Mouse (Mus musculus) megakaryocyte-erythroid progenitor cell, adult 5-6 weeks (primary cell): Measurements from ENCODE around the gene Htr2b. TPM values are rescaled to one million over a fixed set of nuclear protein-coding genes. Genes with fewer than 3 reads are reported as not detected.
A peak's percentile ranks its signal among the peaks of the same experiment; 100 is the strongest.

ENCODE experiments used
- ATAC-seq: replicated peaks from 2 replicates; pipeline ENCODE4 v1.8.0; 2016; ENCODE audit warnings: mild to moderate bottlenecking, inconsistent platforms; ENCODE audit not compliant: severe bottlenecking, poor library complexity, low FRiP score, low TSS enrichment
- total RNA-seq, 2 experiments: library from RNA; stranded (forward) in 1 of 2; stranded (reverse) in 1 of 2; fragments of 200-1000, 215-1000 nt in 1 of 2; fragments of >200 nt in 1 of 2; fragmentation: Nextera tagmentation in 1 of 2; gene quantifications; 2 replicates each; pipeline ENCODE4 v1.2.3; 2014 to 2017

Htr2b gene
- total RNA-seq, 2 experiments from 2014 or later = not detected

DNA sequence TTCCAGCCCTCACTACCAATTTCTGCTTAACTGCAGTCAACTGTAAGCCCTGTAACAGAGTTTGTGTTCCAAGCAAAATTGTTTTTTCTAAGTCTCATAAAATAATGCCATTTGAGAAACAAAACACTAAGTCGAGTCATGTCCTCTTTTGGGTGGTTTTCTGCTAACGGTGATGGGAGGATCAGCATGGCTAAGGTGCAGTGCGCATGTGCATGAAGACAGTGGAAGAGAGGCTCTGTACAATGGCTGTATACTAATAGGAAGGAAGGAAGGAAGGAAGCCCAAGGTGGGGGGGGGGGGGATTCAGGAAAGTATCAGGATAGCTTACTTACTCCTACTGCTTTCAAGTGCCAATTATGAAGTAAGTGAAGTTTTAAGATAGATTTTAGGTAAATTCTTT, 2.4 kb upstream of the Htr2b start:
- ATAC-seq = no peak

GRCm38 (mm10) chr1:86105054-86105453, 6.7 kb downstream of the Htr2b start:
- no peak for ATAC-seq

DNA sequence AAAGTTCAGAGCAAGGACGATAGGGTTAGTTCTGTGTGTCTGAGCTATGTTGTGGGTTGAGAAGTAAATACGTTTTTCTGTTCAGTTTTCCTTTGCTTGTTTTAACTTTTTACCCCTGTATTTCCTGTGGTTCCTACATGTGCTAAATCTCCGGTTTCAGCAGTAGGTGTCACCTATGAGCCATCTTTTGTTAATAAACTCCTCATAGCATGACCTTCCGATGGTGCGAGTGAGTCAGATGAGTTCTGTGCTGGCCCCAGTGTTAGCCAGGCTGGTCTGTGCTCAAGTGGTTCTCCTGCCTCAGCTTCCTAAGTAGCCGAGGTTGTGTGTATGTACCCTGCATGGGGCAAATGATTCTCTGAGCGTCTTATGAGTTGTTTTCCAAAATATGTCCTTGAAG, 17.4 kb downstream of the Htr2b start:
- ATAC-seq = no peak

GRCm38 (mm10) chr1:86076565-86076964, 35.2 kb downstream of the Htr2b start:
- ATAC-seq = no peak

DNA sequence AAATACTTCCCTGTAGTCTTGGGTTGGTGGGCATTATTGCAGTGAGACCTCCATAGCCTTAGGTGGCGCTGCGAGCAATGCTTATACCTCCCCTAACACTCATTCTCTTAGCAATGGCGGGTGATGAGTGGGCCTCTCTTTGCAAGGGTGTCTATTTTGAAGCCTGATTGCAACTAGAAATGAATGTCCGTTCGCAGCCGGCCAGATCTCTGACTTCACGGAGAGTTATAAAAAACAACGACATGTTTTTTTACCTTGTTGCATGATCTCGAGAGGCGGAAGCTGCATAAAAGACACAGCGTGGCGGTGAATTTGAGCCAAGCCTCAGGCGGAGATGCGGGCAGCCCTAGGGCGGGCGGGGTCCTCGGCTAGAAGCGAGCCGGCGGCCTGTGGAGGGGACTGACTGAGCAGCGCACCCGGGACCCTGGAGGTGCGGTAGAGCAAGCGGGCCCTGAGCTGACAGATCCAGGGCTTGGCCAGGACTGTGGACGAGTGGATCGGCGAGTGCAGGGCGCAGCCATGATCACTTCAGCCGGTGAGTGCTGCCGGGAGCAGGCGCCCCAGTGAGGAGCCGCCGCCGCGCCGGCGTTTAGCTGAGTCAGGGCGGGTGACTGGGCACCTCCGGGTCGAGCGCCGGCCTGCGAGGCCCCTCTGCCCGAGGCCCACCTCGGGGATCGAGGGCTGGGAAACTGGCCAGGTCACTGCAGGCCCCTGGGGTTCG, 47.3 kb downstream of the Htr2b start, which contains the start of gene Psmd1:
Psmd1 (plus strand) TSS at position 117 of the 721 bp plus-strand sequence.
- peak; percentile 78 for ATAC-seq

GRCm38 (mm10) chr1:86062523-86062922, 49.2 kb downstream of the Htr2b start:
- ATAC-seq = no peak

DNA sequence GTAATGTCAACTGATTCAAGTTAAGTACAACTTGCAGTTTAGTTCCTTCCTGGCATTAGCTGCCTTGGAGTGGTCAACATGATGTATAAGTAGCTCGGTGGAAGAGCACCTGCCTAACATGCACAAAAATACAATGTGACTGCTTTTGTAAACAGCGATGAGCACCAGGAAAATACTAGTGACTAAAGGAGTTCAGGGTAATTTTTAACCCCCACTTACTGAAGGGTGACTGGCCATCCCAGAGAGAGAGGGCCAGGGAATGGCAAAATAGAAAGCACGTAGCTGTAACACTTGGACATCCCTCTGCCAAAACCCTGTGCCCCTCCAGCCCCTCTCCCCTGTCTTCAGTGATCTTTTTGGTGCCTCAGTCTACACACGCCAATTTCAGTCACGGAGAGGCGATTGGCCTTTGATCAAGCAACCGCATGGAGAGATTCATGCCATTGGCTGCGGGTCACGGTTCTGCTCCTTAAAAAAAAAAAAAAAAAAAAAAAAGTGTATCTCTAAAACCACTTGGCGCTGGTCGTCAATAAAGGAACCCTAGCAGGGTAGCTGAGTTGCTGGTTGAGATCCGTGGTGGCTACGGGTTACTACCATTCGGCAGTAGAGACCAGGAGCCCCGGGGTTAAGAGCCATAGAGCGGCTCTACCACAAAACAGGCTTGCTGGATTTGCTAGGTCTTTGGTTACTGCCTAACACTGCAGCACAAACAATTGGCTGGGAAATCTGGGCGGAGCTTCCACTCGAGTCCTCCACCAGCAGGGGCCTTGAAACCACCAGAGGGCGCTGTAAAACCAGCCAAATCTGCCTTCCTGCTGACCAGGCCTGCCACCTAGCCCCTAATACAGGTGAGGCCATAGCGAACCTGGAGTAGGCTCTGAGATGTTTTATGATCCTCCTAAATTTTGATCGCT, 52.7 kb downstream of the Htr2b start:
- peak; percentile 96 for ATAC-seq

GRCm38 (mm10) chr1:86056284-86056683, 55.5 kb downstream of the Htr2b start:
- ATAC-seq = no peak

DNA sequence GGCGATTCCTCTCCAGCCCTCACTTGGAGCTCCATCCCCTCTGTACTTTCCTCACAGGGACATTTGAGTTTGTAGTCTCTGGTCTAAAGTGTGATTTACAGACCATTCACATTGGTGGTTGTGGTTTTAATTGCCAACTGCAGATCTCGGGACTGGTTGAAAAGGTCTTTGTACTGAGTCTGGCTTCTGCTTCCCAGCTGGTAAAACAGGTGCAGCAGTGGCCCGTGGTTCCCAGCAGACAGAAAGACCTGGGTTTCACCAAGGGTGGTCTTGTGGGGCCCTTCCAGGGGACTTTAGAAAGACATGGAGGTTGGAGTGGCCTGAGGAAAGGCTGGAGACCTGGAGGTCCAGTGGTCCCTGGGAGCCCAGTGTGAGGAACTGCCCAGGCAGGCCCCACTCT, 56.8 kb downstream of the Htr2b start:
- no peak for ATAC-seq

DNA sequence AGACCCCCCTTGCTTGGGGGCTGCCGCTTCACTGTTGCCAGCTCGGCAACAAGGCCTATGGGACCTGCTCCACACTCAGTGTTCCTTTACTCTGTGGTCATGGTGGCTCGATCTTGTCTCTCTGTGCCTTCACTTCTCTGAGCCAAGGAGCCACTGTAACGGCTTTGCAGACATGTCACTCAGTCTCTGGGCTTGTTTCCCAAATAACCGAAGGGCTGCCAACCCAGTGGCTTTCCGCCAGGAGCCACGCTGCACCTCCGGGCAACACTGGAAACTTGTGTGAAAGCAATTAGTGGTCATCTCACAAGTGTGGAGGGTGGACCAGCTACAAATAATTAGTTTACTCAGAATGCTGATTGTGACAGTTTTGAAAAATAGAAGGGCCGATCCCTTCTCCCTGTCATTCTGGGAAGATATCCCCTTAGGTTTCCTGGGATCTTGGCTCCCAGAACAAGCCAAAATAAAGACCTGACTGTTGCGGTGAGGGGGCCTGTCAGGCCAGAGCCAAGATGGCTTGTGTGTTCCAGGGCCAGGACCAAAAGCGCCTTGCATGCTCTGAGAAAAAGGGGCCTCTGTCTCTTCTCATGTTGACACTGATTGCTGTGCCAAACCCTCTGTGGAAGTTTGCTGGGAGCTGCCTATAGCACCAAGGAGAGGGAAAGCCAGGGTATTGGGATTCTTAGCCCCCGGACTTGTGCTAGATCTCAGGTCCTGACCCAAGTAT, 58.4 kb downstream of the Htr2b start:
- no peak for ATAC-seq

Other genes with a start within 250 kb of the Htr2b start
- gene Itm2c, start 217.7 kb downstream of the Htr2b start, total RNA-seq (2014; fragmentation: Nextera tagmentation) = 10.8 and 12.3 TPM in 2 replicates
- 17.6 and 23.6 TPM in 2 replicates for gene Itm2c, start 217.7 kb downstream of the Htr2b start, total RNA-seq (2017)
- gene 4933407L21Rik, start 183.5 kb downstream of the Htr2b start, total RNA-seq (2014; fragmentation: Nextera tagmentation) = not detected in 2 replicates
- not detected in 2 replicates for gene 4933407L21Rik, start 183.5 kb downstream of the Htr2b start, total RNA-seq (2017)
- 0.72 TPM in 1 of 2 replicates, not detected in the other for gene Gpr55, start 151.0 kb downstream of the Htr2b start, total RNA-seq (2014; fragmentation: Nextera tagmentation)
- not detected in 2 replicates for gene Gpr55, start 151.0 kb downstream of the Htr2b start, total RNA-seq (2017)
- not detected in 2 replicates for gene Spata3, start 95.2 kb downstream of the Htr2b start, total RNA-seq (2014; fragmentation: Nextera tagmentation)
- not detected in 2 replicates for gene Spata3, start 95.2 kb downstream of the Htr2b start, total RNA-seq (2017)
- not detected in 2 replicates for gene 2810459M11Rik, start 66.1 kb downstream of the Htr2b start, total RNA-seq (2014; fragmentation: Nextera tagmentation)
- gene 2810459M11Rik, start 66.1 kb downstream of the Htr2b start, total RNA-seq (2017) = not detected in 2 replicates
- 107 and 120 TPM in 2 replicates for gene Psmd1, start 47.6 kb downstream of the Htr2b start, total RNA-seq (2014; fragmentation: Nextera tagmentation)
- 198 and 214 TPM in 2 replicates for gene Psmd1, start 47.6 kb downstream of the Htr2b start, total RNA-seq (2017)
- gene Gm21972, start 21.7 kb upstream of the Htr2b start, total RNA-seq (2014; fragmentation: Nextera tagmentation) = 0.46 and 4.8 TPM in 2 replicates
- 12.3 and 36.2 TPM in 2 replicates for gene Gm21972, start 21.7 kb upstream of the Htr2b start, total RNA-seq (2017)
- 25.4 and 25.8 TPM in 2 replicates for gene Armc9, start 42.8 kb upstream of the Htr2b start, total RNA-seq (2014; fragmentation: Nextera tagmentation)
- gene Armc9, start 42.8 kb upstream of the Htr2b start, total RNA-seq (2017) = 8.8 and 17.1 TPM in 2 replicates
- gene B3gnt7, start 190.9 kb upstream of the Htr2b start, total RNA-seq (2014; fragmentation: Nextera tagmentation) = 1.4 and 2.4 TPM in 2 replicates
- gene B3gnt7, start 190.9 kb upstream of the Htr2b start, total RNA-seq (2017) = 4.0 TPM in 1 of 2 replicates, not detected in the other
- gene Ncl, start 247.4 kb upstream of the Htr2b start, total RNA-seq (2014; fragmentation: Nextera tagmentation) = 973 and 1,006 TPM in 2 replicates
- 1,472 and 1,577 TPM in 2 replicates for gene Ncl, start 247.4 kb upstream of the Htr2b start, total RNA-seq (2017)